Mouse (Mus musculus) spleen, adult 10 weeks (tissue): ENCODE results near the gene Vmn1r121. TPM values are rescaled to one million over a fixed set of nuclear protein-coding genes. Genes with fewer than 3 reads are reported as not detected.

Experiments
- polyA plus RNA-seq: library from polyadenylated mRNA; stranded (reverse); fragments of 350-450 nt; fragmentation: Illumina TruSeq; extraction: RNeasy Lipid Tissue Mini Kit (QIAGEN cat#74804); gene quantifications from one replicate; pipeline ENCODE4 v1.2.3, GENCODE M21; 2015; ENCODE audit warnings: low replicate concordance; ENCODE audit not compliant: insufficient read depth

Vmn1r121 gene
- not detected for polyA plus RNA-seq

DNA sequence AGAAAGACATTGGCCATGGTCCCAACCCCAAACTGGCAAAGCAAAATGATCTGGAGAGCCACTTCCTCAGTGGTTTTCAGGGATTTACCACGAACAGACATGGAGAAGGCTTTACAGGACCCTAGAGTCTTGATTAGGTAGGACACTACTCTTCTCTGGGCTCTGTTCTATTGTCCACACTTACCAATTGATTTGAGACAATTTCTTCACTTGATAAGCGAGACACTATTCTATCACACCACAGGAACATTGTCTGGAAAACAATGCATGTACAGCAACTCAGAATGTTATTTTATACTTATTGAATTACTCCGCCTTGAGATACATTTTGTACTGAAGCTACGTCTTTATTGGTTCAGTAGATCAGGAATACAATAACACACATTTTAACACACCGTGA, at the start of gene Vmn1r121:
Gene Vmn1r121, minus strand, starts transcription at position 101 of the 400 bp plus-strand sequence.

DNA sequence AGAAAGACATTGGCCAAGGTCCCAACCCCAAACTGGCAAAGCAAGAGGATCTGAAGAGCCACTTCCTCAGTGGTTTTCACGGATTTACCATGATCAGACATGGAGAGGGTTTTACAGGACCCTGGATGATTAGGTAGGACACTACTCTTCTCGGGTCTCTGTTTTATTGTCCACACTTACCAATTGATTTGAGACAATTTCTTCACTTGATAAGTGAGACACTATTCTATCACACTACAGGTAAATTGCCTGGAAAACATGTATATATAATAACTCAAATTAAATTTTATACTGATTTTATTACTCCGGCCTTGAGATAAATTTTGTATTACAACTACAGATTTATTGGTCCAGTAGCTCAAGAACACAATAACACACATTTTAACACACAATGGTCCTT, 35.7 kb upstream of the Vmn1r121 start, which contains the start of gene Vmn1r122:
Gene Vmn1r122, minus strand, starts transcription at position 101 of the 400 bp plus-strand sequence.

DNA sequence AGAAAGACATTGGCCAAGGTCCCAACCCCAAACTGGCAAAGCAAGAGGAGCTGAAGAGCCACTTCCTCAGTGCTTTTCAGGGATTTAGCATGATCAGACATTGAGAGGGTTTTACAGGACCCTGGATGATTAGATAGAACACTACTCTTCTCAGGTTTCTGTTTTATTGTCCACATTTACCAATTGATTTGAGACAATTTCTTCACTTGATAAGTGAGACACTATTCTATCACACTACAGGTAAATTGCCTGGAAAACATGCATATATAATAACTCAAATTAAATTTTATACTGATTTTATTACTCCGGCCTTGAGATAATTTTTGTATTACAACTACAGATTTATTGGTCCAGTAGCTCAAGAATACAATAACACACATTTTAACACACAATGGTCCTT, 44.6 kb downstream of the Vmn1r121 start, which contains the start of gene Vmn1r120:
Gene Vmn1r120, minus strand, starts transcription at position 101 of the 400 bp plus-strand sequence.

Other genes with a start within 250 kb of the Vmn1r121 start
- gene Vmn1r116, start 226.3 kb downstream of the Vmn1r121 start, polyA plus RNA-seq, result not detected
- not detected for gene Vmn1r117, start 214.4 kb downstream of the Vmn1r121 start, polyA plus RNA-seq
- not detected for gene Vmn1r118, start 186.2 kb downstream of the Vmn1r121 start, polyA plus RNA-seq
- gene Vmn1r119, start 86.1 kb downstream of the Vmn1r121 start, polyA plus RNA-seq, result not detected
- not detected for gene Vmn1r120, start 44.7 kb downstream of the Vmn1r121 start, polyA plus RNA-seq
- not detected for gene Vmn1r122, start 35.6 kb upstream of the Vmn1r121 start, polyA plus RNA-seq
- not detected for gene Vmn1r123, start 63.7 kb upstream of the Vmn1r121 start, polyA plus RNA-seq
- not detected for gene Gm5157, start 91.9 kb upstream of the Vmn1r121 start, polyA plus RNA-seq
- gene Vmn1r124, start 162.1 kb upstream of the Vmn1r121 start, polyA plus RNA-seq, result not detected
- not detected for gene Vmn1r125, start 173.7 kb upstream of the Vmn1r121 start, polyA plus RNA-seq
- gene Vmn1r126, start 203.0 kb upstream of the Vmn1r121 start, polyA plus RNA-seq, result not detected
- not detected for gene Vmn1r127, start 221.3 kb upstream of the Vmn1r121 start, polyA plus RNA-seq